Mouse (Mus musculus) cerebellum, adult 9-11 months (tissue): ENCODE data around the gene Kif11.

Experiments used
- DNase-seq: peaks from one replicate; pipeline ENCODE4 v3.0.0; 2022

Kif11 gene

GRCm38 (mm10) chr19:37378816-37379215, 2.6 kb downstream of the Kif11 start:
- no peak for DNase-seq

- DNase-seq = no peak
Measured at GRCm38 (mm10) chr19:37386126-37386525, 9.9 kb downstream of the Kif11 start.

- DNase-seq = no peak
Measured at GRCm38 (mm10) chr19:37391869-37392268, 15.7 kb downstream of the Kif11 start.

- DNase-seq = no peak
Measured at GRCm38 (mm10) chr19:37396279-37396678, 20.1 kb downstream of the Kif11 start.

GRCm38 (mm10) chr19:37400936-37401335, 24.7 kb downstream of the Kif11 start:
- no peak for DNase-seq

GRCm38 (mm10) chr19:37418294-37418693, 42.1 kb downstream of the Kif11 start:
- DNase-seq = no peak

- no peak for DNase-seq
Measured at GRCm38 (mm10) chr19:37419613-37420012, 43.4 kb downstream of the Kif11 start.

- DNase-seq = no peak
Measured at GRCm38 (mm10) chr19:37428589-37428988, 52.4 kb downstream of the Kif11 start.

- no peak for DNase-seq
Measured at GRCm38 (mm10) chr19:37431139-37431756, 55.0 kb downstream of the Kif11 start.

- DNase-seq = no peak
Measured at GRCm38 (mm10) chr19:37432868-37433570, 56.8 kb downstream of the Kif11 start.

GRCm38 (mm10) chr19:37433895-37434262, 57.7 kb downstream of the Kif11 start:
- DNase-seq = no peak

- DNase-seq = peak; percentile 10
Measured at GRCm38 (mm10) chr19:37434263-37434951, 58.2 kb downstream of the Kif11 start, which contains the start of gene Hhex. Hhex (plus strand) TSS chr19:37434810.

GRCm38 (mm10) chr19:37435041-37435852, 59.0 kb downstream of the Kif11 start:
- no peak for DNase-seq

- DNase-seq = no peak
Measured at GRCm38 (mm10) chr19:37435853-37436174, 59.6 kb downstream of the Kif11 start.

GRCm38 (mm10) chr19:37436514-37437288, 60.5 kb downstream of the Kif11 start:
- no peak for DNase-seq

GRCm38 (mm10) chr19:37437289-37437606, 61.0 kb downstream of the Kif11 start:
- no peak for DNase-seq

GRCm38 (mm10) chr19:37440181-37440580, 64.0 kb downstream of the Kif11 start:
- no peak for DNase-seq

- no peak for DNase-seq
Measured at GRCm38 (mm10) chr19:37440708-37441475, 64.7 kb downstream of the Kif11 start.

- DNase-seq = no peak
Measured at GRCm38 (mm10) chr19:37442524-37443286, 66.5 kb downstream of the Kif11 start.

- DNase-seq = no peak
Measured at GRCm38 (mm10) chr19:37443631-37444140, 67.5 kb downstream of the Kif11 start.

GRCm38 (mm10) chr19:37448212-37448611, 72.0 kb downstream of the Kif11 start:
- no peak for DNase-seq
